Mouse (Mus musculus) heart, adult 11 months (tissue): ENCODE measurements around the gene Mup6.
"Not testable (repeated sequence)": the region's sequence is repeated elsewhere in the genome, so short reads cannot be mapped to it uniquely, and the experiment has no call there.

Source experiments
- DNase-seq: peaks from one replicate; pipeline ENCODE4 v3.0.0; 2022

The Mup6 gene

GRCm38 (mm10) chr4:59963405-59964344 lies at the start of gene Mup6:
Gene Mup6, plus strand, starts transcription at chr4:59964294.
- no peak for DNase-seq

- DNase-seq: no peak
Observed at GRCm38 (mm10) chr4:59914608-59915403, 49.3 kb upstream of the Mup6 start, which contains the start of gene Slc46a2. Gene Slc46a2, minus strand, starts transcription at chr4:59915056.

GRCm38 (mm10) chr4:59917966-59918365 lies 46.1 kb upstream of the Mup6 start:
- no peak for DNase-seq

- DNase-seq: no peak
Observed at GRCm38 (mm10) chr4:59925082-59925481, 39.0 kb upstream of the Mup6 start.

GRCm38 (mm10) chr4:59927666-59928065 lies 36.4 kb upstream of the Mup6 start:
- peak; percentile 55 for DNase-seq

- peak; percentile 92 for DNase-seq
Observed at GRCm38 (mm10) chr4:59928347-59928746, 35.7 kb upstream of the Mup6 start.

GRCm38 (mm10) chr4:59932505-59933281 lies 31.4 kb upstream of the Mup6 start:
- DNase-seq: peak; percentile 56

GRCm38 (mm10) chr4:59937543-59937942 lies 26.6 kb upstream of the Mup6 start:
- DNase-seq: peak; percentile 51

- DNase-seq: no peak
Observed at GRCm38 (mm10) chr4:59960610-59961009, 3.5 kb upstream of the Mup6 start, which contains the start of gene Mup4. Gene Mup4, minus strand, starts transcription at chr4:59960710.

GRCm38 (mm10) chr4:59997894-59998293 lies 33.8 kb downstream of the Mup6 start:
- not testable (repeated sequence) for DNase-seq

- DNase-seq: not testable (repeated sequence)
Observed at GRCm38 (mm10) chr4:60020141-60020540, 56.0 kb downstream of the Mup6 start.

- DNase-seq: not testable (repeated sequence)
Observed at GRCm38 (mm10) chr4:60029334-60030111, 65.4 kb downstream of the Mup6 start.
